Mouse (Mus musculus): Measurements from ENCODE around the gene Tfap2e.

DNA sequence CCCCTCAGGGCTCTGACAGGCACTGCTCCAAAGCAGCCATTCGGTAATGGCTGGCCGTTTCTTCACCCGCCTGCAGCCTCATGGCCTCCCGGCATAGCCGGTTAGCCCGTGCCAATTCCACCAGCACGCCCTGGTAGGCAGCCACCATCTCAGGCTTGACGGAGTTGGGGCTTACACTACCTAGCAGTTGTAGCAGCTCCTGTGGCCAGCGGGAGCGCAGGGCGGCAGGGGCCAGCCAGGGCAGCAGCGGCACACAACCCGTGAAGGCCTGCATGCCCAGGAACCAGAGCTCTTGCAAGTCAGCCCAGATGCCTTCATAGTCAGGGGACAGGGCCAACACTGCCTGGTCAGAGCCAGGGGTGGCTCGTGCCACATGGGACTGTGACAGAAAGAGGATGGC is 8.8 kb upstream of the Tfap2e start:
- TF ChIP-seq CTCF (IDR thresholded peaks at IDR 0.05; ENCODE audit: extremely low read depth, insufficient read depth, low read length) (no peak), POLR2A (IDR thresholded peaks at IDR 0.05; ENCODE audit: extremely low read depth, insufficient read depth, low read length) (no peak)

Measured in cortical plate, adult 2 months (tissue).